Mouse (Mus musculus): ENCODE measurements around the gene Pgbd5. TPM values are rescaled to one million over a fixed set of nuclear protein-coding genes. Genes with fewer than 3 reads are reported as not detected.
A peak's percentile ranks its signal among the peaks of the same experiment; 100 is the strongest.

Gene Pgbd5
- total RNA-seq (2021), result 1 to 10 TPM; 1.1 to 1.3 TPM

GRCm38 (mm10) chr8:124439558-124439957 is at the start of gene Pgbd5:
TSS of gene Pgbd5 (minus strand) at chr8:124439658.
- intact Hi-C loops (cut with DNase I), result no loop called here
- no peak for DNase-seq (ENCODE audit: low spot score)

- intact Hi-C loops (cut with DNase I), result no loop called here
Measured at GRCm38 (mm10) chr8:124483356-124484115, 44.1 kb upstream of the Pgbd5 start.

GRCm38 (mm10) chr8:124482790-124483189 is 43.3 kb upstream of the Pgbd5 start:
- DNase-seq (ENCODE audit: low spot score), result no peak

More at GRCm38 (mm10) chr8:124483356-124484115, 44.1 kb upstream of the Pgbd5 start:
- DNase-seq (ENCODE audit: low spot score), result no peak

GRCm38 (mm10) chr8:124480321-124480720 is 40.9 kb upstream of the Pgbd5 start:
- DNase-seq (ENCODE audit: low spot score), result no peak
- intact Hi-C loops (cut with DNase I), result no loop called here

More at GRCm38 (mm10) chr8:124482790-124483189, 43.3 kb upstream of the Pgbd5 start:
- intact Hi-C loops (cut with DNase I), result no loop called here

GRCm38 (mm10) chr8:124479251-124479650 is 39.8 kb upstream of the Pgbd5 start:
- intact Hi-C loops (cut with DNase I), result no loop called here
- DNase-seq (ENCODE audit: low spot score), result no peak

GRCm38 (mm10) chr8:124476701-124477100 is 37.2 kb upstream of the Pgbd5 start:
- no peak for DNase-seq (ENCODE audit: low spot score)
- intact Hi-C loops (cut with DNase I), result no loop called here

- DNase-seq (ENCODE audit: low spot score), result no peak
Measured at GRCm38 (mm10) chr8:124475690-124476089, 36.2 kb upstream of the Pgbd5 start.

GRCm38 (mm10) chr8:124464641-124465040 is 25.2 kb upstream of the Pgbd5 start:
- intact Hi-C loops (cut with DNase I), result no loop called here

More at GRCm38 (mm10) chr8:124475690-124476089, 36.2 kb upstream of the Pgbd5 start:
- intact Hi-C loops (cut with DNase I), result no loop called here

GRCm38 (mm10) chr8:124463111-124463510 is 23.7 kb upstream of the Pgbd5 start:
- DNase-seq (ENCODE audit: low spot score), result no peak
- intact Hi-C loops (cut with DNase I), result no loop called here

More at GRCm38 (mm10) chr8:124464641-124465040, 25.2 kb upstream of the Pgbd5 start:
- DNase-seq (ENCODE audit: low spot score), result no peak

GRCm38 (mm10) chr8:124462192-124462591 is 22.7 kb upstream of the Pgbd5 start:
- no peak for DNase-seq (ENCODE audit: low spot score)
- intact Hi-C loops (cut with DNase I), result no loop called here

- no peak for DNase-seq (ENCODE audit: low spot score)
- intact Hi-C loops (cut with DNase I), result no loop called here
Measured at GRCm38 (mm10) chr8:124461103-124461502, 21.6 kb upstream of the Pgbd5 start.

GRCm38 (mm10) chr8:124460660-124461059 is 21.2 kb upstream of the Pgbd5 start:
- intact Hi-C loops (cut with DNase I), result no loop called here
- no peak for DNase-seq (ENCODE audit: low spot score)

- no peak for DNase-seq (ENCODE audit: low spot score)
- intact Hi-C loops (cut with DNase I), result no loop called here
Measured at GRCm38 (mm10) chr8:124459627-124460026, 20.2 kb upstream of the Pgbd5 start.

- intact Hi-C loops (cut with DNase I), result no loop called here
- DNase-seq (ENCODE audit: low spot score), result no peak
Measured at GRCm38 (mm10) chr8:124455359-124455758, 15.9 kb upstream of the Pgbd5 start.

- DNase-seq (ENCODE audit: low spot score), result no peak
- intact Hi-C loops (cut with DNase I), result no loop called here
Measured at GRCm38 (mm10) chr8:124450192-124450895, 10.9 kb upstream of the Pgbd5 start.

GRCm38 (mm10) chr8:124448962-124449670 is 9.7 kb upstream of the Pgbd5 start:
- intact Hi-C loops (cut with DNase I), result no loop called here
- peak; percentile 20 for DNase-seq (ENCODE audit: low spot score)

GRCm38 (mm10) chr8:124436741-124437140 is 2.7 kb downstream of the Pgbd5 start:
- intact Hi-C loops (cut with DNase I), result no loop called here
- DNase-seq (ENCODE audit: low spot score), result no peak

GRCm38 (mm10) chr8:124435707-124436243 is 3.7 kb downstream of the Pgbd5 start:
- intact Hi-C loops (cut with DNase I), result no loop called here
- no peak for DNase-seq (ENCODE audit: low spot score)

- intact Hi-C loops (cut with DNase I), result no loop called here
- no peak for DNase-seq (ENCODE audit: low spot score)
Measured at GRCm38 (mm10) chr8:124435170-124435569, 4.3 kb downstream of the Pgbd5 start.

- DNase-seq (ENCODE audit: low spot score), result peak; percentile 92
- intact Hi-C loops (cut with DNase I), result loop anchor here (5.0 kb wide), 1 partner anchor 93 kb away; no protein-coding TSS in a partner anchor
Measured at GRCm38 (mm10) chr8:124434126-124434790, 5.2 kb downstream of the Pgbd5 start.
